Mouse (Mus musculus): ENCODE data around the gene Rce1. TPM values are rescaled to one million over a fixed set of nuclear protein-coding genes. Genes with fewer than 3 reads are reported as not detected.

The Rce1 gene
- total RNA-seq (2017): 19.7 and 27.5 TPM in 2 replicates

DNA sequence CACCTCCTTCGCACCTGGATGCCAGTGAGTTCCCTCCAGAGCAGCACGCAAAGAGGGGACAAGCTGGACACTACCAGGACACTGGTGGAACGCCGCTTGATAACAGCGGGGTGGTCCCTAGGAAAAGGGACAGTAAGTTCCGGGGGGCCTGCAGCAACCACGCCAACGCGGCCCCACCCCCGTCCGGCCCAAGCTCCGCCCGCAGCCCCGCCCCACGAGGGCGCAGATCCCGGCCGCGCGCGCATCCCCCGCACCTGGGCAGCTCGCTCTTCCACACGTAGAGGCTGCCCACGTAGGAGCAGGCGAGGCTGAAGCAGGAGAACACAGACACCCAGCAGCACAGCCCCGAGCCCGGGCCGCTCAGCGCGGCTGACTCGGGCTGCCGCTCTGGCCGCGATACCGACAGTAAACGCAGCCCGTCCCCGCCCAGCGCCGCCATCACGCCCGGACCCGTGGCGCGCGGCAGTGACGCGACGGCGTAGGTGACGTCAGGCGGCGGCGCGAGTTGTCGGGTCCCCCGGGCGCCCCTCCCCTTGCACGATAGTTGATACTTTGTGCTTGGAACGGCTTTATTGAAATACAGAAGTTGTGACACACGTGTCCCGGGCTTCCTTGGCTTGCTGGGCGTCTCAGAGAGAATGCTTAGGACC is at the start of gene Rce1:
TSS of gene Rce1 (minus strand) at position 463 of the 650 bp plus-strand sequence.
- ATAC-seq (replicated peaks; ENCODE audit: low read depth, poor library complexity, severe bottlenecking): peak; percentile 74

DNA sequence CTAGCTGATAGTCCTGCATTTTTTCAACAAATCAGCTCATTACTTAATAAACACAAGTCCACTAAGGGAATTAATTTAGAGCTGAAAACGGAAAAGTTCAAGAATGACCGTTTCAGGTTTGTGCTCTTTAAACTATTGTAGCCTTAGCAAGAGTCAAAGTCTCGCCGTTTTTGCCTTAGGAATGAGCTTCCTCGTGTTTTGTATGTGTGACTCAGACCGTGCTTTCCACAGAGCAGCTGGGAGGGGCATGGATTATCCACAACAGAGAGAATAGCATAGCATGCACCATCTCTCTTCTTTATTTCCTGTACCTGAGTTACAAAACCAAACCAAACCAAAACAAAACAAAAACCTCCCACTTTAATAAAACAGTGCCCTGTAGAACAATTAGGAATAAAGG is 47.0 kb upstream of the Rce1 start:
- no peak for ATAC-seq (replicated peaks; ENCODE audit: low read depth, poor library complexity, severe bottlenecking)

GRCm38 (mm10) chr19:4670776-4671175 is 45.3 kb upstream of the Rce1 start:
- no peak for ATAC-seq (replicated peaks; ENCODE audit: low read depth, poor library complexity, severe bottlenecking)

DNA sequence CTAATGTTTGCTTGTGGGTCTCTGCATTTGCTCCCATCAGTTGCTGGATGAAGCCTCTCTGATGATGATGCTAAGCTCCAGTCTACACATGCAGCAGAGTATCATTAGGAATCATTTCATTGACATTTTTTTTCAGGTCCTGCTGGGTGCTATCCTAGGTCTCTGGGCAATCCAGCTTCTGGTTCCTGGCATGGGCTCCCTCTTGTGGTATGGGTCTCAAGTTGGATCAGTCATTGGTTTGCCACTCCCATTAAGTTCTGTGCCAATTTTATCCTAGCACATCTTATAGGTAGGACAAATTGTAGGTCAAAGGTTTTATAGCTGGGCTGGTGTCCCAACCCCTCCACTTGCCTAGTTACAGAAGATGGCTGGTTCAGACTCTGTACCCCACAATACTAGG is 41.4 kb upstream of the Rce1 start:
- ATAC-seq (replicated peaks; ENCODE audit: low read depth, poor library complexity, severe bottlenecking): no peak

- no peak for ATAC-seq (replicated peaks; ENCODE audit: low read depth, poor library complexity, severe bottlenecking)
These were observed 32.7 kb upstream of the Rce1 start for GRCm38 (mm10) chr19:4658156-4658555.

DNA sequence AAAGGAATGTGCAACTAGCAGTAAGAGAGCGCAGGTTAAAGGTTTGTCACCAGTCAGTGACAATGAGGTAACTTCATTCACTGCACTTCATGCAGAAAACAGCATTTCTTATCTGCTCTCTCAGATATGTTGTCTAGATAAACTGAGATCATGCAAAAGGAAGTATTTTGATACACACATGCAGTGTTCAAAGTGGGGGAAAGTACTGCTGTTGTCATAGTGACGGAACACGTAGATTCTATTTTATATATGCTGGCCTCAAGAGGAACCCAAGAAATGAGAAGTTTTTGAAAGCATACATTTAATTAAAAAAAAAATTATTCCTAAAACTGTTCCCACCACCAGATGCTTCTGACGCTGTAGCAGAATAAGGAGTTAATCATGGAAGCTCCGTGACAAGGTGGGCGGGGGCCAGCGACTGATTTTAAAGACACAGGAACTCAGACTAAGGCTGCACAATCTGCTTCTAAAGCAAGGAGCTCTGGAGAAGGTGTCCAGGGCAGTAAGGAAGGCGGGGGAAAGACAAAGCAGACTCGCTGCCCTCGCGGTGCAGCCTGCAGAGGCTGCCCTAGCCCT is 21.6 kb upstream of the Rce1 start:
- no peak for ATAC-seq (replicated peaks; ENCODE audit: low read depth, poor library complexity, severe bottlenecking)

GRCm38 (mm10) chr19:4644271-4644670 is 18.8 kb upstream of the Rce1 start:
- ATAC-seq (replicated peaks; ENCODE audit: low read depth, poor library complexity, severe bottlenecking): no peak

DNA sequence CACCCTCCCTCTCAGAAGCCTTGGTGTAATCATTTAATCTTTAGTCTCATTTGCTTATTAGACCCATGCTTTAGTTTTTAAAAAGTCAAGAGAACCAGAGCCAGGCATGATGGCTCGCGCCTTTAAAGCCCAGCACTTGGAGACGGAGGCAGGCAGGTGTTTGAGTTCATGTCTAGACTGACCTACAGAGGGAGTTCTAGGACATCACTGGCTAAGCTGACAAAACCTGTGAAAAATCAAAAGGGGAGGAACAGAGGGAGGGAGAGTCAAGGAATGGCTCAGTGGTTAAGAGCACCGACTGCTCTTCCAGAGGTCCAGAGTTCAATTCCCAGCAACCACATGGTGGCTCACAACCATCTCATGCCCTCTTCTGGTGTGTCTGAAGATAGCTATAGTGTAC is 10.5 kb upstream of the Rce1 start:
- ATAC-seq (replicated peaks; ENCODE audit: low read depth, poor library complexity, severe bottlenecking): no peak

DNA sequence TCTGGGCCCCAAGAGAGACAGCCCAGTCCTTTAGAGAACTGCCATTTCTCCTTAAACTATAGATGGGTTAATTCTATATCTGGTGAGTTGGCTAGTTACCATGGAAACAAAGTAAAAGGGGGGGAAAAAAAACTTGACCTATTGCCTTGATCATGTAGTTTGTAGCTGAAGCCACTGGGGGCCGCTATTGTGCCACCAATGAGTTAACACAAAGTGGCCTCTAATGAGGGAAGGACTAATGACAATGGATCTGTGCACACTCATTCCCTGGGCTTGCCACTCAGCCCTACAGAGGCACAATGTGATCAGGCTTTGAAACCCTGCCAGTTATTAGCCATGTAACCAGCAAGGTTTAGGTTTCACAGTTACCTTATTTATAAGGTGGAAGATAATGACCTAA is 3.4 kb upstream of the Rce1 start:
- peak; percentile 64 for ATAC-seq (replicated peaks; ENCODE audit: low read depth, poor library complexity, severe bottlenecking)

DNA sequence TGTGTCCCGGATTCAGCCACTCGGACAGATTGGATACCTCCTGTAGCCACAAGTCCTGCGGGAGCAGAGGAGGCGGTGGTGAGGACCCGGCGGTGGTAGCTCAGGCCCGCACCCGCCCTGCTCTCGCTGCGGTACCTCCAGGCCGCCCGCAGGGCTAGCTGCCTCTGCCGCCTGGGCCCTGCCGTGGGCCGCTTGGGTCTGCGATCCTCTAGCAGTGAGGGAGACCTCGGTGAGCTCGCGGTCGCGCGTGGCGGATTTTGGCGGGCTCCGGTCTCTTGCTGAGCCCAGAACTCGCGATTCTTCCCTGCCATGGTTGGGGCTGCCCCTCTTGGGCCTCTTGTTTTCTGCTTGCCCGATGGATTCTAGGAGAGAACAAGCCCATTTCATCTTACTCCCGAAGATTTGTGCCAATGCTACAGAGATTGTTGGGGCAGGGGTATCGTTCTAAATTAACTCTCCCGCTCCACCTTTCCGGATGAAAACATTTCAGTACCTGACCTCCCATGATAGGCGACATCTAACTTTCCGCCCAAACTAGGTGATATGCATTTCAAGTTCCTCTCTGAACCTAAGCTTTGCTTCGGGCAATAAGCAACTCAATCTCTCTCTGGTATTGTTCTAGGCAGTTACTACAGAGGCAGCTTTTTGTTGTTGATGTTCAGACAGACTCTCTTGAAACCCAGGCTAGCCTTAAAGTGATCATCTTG is 541 bp upstream of the Rce1 start:
- ATAC-seq (replicated peaks; ENCODE audit: low read depth, poor library complexity, severe bottlenecking): peak; percentile 42; the same call in 1 of the 2 replicates

- ATAC-seq (replicated peaks; ENCODE audit: low read depth, poor library complexity, severe bottlenecking): peak; percentile 6; the same call in 1 of the 2 replicates
These were observed 849 bp downstream of the Rce1 start for GRCm38 (mm10) chr19:4624406-4625178.

DNA sequence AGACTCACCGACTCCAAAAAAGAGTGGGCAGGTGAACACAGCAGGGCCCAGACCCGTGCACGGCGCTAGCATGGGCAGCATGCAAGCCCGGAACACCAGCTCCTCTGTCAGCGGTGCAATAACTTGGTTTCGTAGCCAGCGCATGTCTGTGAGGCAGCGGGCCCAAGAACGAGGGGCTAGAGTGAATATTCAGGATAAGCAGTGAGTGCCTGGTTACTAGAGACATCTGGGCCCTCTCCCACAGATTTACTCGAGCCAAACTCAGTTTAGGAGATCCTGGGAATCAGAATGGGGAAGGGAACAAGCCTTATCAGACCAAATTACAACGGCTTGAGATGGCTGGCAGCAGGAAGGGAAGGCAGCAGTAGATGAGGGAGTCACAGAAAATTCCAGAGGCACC is 1.4 kb downstream of the Rce1 start:
- ATAC-seq (replicated peaks; ENCODE audit: low read depth, poor library complexity, severe bottlenecking): no peak

DNA sequence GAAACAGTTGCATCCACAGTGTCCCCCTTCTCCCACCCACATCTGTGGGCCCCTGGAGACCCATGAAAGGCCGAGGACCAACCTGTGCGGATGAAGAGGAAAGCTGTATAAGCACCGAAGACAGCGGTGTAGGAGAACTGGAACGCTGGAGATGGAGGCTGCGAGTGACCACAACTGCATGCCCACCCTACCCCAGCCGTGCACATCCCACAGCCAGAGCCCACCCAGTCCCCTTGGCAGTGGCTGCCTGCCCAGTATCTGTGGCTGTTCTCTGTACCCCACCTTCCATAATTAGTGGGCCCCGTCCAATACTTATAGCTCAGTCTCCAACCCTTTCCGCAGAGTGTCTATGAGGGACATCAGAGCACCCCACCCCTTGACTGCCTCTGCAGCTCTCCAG is 2.0 kb downstream of the Rce1 start:
- no peak for ATAC-seq (replicated peaks; ENCODE audit: low read depth, poor library complexity, severe bottlenecking)

- no peak for ATAC-seq (replicated peaks; ENCODE audit: low read depth, poor library complexity, severe bottlenecking)
These were observed 2.7 kb downstream of the Rce1 start for GRCm38 (mm10) chr19:4622780-4623179.

DNA sequence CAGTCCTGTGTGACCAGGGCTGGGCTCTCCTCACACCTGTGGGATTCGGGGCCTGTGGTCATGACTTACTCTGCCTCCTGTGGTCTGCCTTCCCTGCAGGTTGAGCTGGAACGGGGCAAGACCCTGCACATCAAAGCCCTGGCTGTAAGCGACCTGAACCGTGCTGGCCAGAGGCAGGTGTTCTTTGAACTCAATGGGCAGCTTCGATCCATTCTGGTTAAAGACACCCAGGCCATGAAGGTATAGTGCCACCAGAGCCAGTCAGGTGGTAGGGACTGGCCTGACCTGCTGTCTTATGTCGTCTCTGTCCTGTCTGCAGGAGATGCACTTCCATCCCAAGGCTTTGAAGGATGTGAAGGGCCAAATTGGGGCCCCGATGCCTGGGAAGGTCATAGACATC is 4.7 kb downstream of the Rce1 start:
- no peak for ATAC-seq (replicated peaks; ENCODE audit: low read depth, poor library complexity, severe bottlenecking)

GRCm38 (mm10) chr19:4619461-4619860 is 6.0 kb downstream of the Rce1 start:
- ATAC-seq (replicated peaks; ENCODE audit: low read depth, poor library complexity, severe bottlenecking): no peak

GRCm38 (mm10) chr19:4618183-4618582 is 7.3 kb downstream of the Rce1 start:
- ATAC-seq (replicated peaks; ENCODE audit: low read depth, poor library complexity, severe bottlenecking): no peak

DNA sequence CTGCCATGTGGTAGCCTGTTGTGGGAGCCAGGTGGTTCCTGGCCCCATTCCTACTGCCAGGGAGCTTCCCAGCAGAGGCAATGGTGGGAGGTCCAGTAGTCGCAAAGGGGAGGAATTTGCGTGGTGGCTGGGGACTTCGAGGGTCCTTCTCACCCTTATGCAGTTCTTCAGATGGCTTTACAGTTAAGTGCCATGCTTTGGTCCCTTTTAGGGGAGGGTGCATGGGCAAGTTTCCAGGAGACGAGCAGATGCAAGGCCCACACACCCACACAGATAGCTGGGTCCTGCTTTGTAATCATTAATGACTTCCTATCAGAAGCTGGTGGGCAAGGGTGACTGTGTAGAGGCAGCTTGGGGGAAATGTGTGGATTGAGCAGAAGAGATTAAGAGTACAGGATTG is 8.9 kb downstream of the Rce1 start:
- ATAC-seq (replicated peaks; ENCODE audit: low read depth, poor library complexity, severe bottlenecking): no peak

DNA sequence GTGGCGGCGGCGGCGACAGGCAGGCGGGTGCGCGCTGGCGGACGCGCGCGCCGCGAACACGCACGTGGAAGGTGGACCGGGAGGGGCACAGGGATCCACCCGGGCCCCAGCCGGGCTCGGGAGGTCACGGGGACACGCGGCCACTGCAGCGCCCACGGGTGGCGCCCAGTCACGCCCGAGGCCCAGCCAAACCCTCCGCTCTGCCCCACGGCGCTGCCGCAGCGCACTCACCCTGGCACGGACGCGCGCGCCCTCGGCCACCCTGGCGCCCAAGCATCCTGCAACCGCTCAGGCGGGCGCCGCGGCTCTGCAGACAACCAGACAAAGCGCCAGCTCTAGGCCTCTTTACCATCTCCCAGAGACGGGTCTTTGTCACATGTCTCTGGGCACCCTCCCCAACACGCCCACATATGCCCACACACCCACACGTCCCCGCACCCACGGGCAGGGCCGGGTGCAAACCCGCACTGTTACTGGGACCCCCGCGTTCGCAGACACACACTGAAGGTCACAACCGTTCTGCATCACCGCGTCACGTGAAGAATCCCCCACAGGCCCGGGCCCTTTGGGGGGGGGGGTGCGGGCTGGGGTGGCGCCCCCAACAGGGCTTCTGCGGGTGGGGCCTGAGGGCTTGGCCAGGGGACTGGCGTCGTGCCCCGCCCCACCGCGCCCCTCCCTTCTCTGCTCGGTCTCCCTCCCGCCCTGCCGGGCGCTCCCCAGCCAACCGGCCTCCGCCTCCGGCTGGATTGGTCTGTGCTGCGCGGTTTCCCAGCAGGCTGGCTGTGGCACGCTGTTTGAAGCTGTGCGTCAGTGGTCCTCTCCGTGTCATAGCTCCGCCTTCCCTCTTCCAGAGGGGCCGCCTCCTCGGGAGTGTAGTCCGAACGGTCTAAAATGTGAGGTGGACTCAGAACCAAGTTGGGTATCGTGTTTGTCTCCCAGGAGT is 10.0 kb downstream of the Rce1 start, which contains the start of gene Lrfn4:
TSS of gene Lrfn4 (minus strand) at position 517 of the 943 bp plus-strand sequence.
- peak; percentile 90 for ATAC-seq (replicated peaks; ENCODE audit: low read depth, poor library complexity, severe bottlenecking)
